Mouse (Mus musculus) neural tube, embryonic 13.5 days (tissue): ENCODE results near the gene Pdk4. TPM values are rescaled to one million over a fixed set of nuclear protein-coding genes. Genes with fewer than 3 reads are reported as not detected.

ENCODE experiments used
- ATAC-seq: fragments of 200-750 bp; cut with Nextera tagmentation; 2 replicates; pipeline ENCODE4 v1.8.0; 2017; ENCODE audit warnings: low read depth, mild to moderate bottlenecking, moderate TSS enrichment, moderate library complexity
- H3K27ac ChIP-seq: fragments of 300-500 bp; sonication (generic); replicated peaks from 2 replicates; pipeline ENCODE4 v1.5.1; 2015; ENCODE audit warnings: moderate library complexity, mild to moderate bottlenecking, inconsistent platforms
- H3K27me3 ChIP-seq: fragments of 300-500 bp; sonication (generic); 2 replicates; pipeline ENCODE4 v1.6.1; 2015; ENCODE audit warnings: mild to moderate bottlenecking, inconsistent platforms
- H3K36me3 ChIP-seq: fragments of 300-500 bp; sonication (generic); 2 replicates; pipeline ENCODE4 v1.6.1; 2015; ENCODE audit warnings: mild to moderate bottlenecking, inconsistent platforms
- H3K4me1 ChIP-seq: fragments of 300-500 bp; sonication (generic); replicated peaks from 2 replicates; pipeline ENCODE4 v1.6.1; 2015; ENCODE audit warnings: inconsistent platforms
- H3K4me2 ChIP-seq: fragments of 300-500 bp; sonication (generic); 2 replicates; pipeline ENCODE4 v1.6.1; 2015; ENCODE audit warnings: inconsistent platforms, mild to moderate bottlenecking, moderate library complexity
- H3K4me3 ChIP-seq: fragments of 300-500 bp; sonication (generic); 2 replicates; pipeline ENCODE4 v1.5.1; 2015; ENCODE audit warnings: mild to moderate bottlenecking, inconsistent platforms
- H3K9ac ChIP-seq: fragments of 300-500 bp; sonication (generic); 2 replicates; pipeline ENCODE4 v1.6.1; 2015; ENCODE audit warnings: moderate library complexity, mild to moderate bottlenecking, inconsistent platforms
- H3K9me3 ChIP-seq: fragments of 300-500 bp; sonication (generic); 2 replicates; pipeline ENCODE4 v1.6.1; 2016; ENCODE audit warnings: inconsistent platforms
- WGBS: fragments of 180-500 bp; shearing (Covaris S2); methylation state at CpG from one replicate; pipeline ENCODE4 v1.1.7; 2015; 5-methylcytosine and 5-hydroxymethylcytosine counted together
- polyA plus RNA-seq: library from polyadenylated mRNA; unstranded; fragments of >200 nt; fragmentation: Nextera tagmentation; extraction: Ambion mirVana; gene quantifications from 2 replicates; pipeline ENCODE4 v1.2.1, GENCODE M21; 2015

Gene Pdk4
- polyA plus RNA-seq, 1 experiment from 2014 or later: 1.4 TPM

DNA sequence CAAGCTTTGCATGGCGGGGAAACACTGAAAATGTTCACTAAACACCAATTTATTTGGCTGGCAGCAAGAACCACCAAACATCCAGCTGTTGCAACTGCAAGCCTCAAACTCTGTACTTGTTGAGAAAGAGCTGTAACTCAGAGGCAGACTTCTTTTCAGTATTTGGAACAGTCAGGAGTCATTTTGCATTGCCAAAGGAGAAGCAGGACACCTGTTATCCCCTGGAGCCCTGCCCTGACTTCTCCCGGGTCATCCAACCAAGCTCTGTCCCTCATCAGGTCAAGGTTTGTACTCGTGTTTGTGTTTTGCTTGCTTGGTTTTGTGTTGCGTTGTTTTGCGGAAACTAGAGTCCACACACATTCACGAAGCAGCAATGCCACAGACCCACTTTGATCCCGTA lies 11.1 kb downstream of the Pdk4 start:
- no peak for ATAC-seq
- WGBS: 93% methylated on average over 7 of the region's 7 CpGs
- no peak overlapping the region for H3K27ac ChIP-seq

DNA sequence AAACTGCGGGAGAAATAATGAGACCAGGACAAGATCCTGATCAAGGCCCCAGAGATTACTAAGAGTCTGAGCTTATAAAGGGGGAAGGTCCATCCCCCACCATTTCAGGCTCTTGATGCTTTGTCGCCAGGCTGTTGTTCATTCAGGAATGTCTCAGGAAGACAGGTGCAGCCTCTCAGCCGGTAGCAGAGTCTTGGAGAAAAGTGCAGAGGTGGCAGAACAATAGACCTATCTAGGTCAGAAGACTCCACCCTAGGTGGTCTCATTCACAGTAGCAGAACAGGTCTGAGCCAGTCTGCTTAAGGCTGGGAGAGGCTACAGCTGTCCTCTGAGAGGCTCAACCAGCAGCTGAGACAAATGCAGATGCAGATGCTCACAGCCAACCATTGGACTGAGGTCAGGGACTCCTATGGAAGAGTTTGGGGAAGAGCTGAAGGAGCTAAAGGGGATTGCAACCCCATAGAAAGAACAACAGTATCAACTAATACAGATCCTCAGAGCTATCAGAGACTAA lies 13.8 kb downstream of the Pdk4 start:
- Histone ChIP-seq H3K36me3 (no peaks in the 10 kb centered on the region), H3K9me3 (no peaks in the 10 kb centered on the region), H3K4me1 (no peaks in the 10 kb centered on the region), H3K27me3 (no peaks in the 10 kb centered on the region), H3K4me3 (no peak overlapping the region), H3K4me2 (no peak overlapping the region), H3K27ac (no peak overlapping the region), H3K9ac (no peak overlapping the region)
- WGBS: 74% methylated on average over 3 of the region's 3 CpGs
- no peak for ATAC-seq

More for the DNA sequence above, 11.1 kb downstream of the Pdk4 start:
- Histone ChIP-seq H3K27me3 (no peaks in the 10 kb centered on the region), H3K9me3 (no peaks in the 10 kb centered on the region), H3K4me2 (no peak overlapping the region), H3K36me3 (no peaks in the 10 kb centered on the region), H3K9ac (no peak overlapping the region), H3K4me1 (no peaks in the 10 kb centered on the region), H3K4me3 (no peak overlapping the region)

DNA sequence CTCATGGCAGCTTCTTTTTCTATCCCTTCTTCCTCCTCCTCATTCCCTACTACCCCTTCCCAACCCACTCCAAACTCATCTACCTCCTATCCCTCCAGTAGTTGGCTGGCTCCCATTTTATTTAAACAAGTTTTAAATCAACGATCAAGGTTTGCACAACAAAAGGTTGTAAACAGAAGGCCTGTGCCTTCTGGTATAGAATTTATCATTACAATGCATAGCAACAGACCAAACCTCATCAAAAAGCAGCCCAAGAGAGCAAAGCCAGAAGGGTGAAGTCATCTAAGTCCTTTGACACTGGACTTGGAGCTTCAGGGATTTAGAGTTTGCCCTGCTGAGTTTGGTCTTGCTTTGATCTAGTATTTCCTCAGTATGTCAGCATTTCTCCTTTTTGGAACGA lies 15.0 kb downstream of the Pdk4 start:
- H3K27me3 ChIP-seq: no peaks in the 10 kb centered on the region
- H3K4me3 ChIP-seq: no peak overlapping the region
- no peaks in the 10 kb centered on the region for H3K4me1 ChIP-seq
- no peak overlapping the region for H3K27ac ChIP-seq
- no peaks in the 10 kb centered on the region for H3K9me3 ChIP-seq
- H3K4me2 ChIP-seq: no peak overlapping the region
- 91% methylated on average over 2 of the region's 2 CpGs for WGBS
- no peak for ATAC-seq
- no peak overlapping the region for H3K9ac ChIP-seq
- no peaks in the 10 kb centered on the region for H3K36me3 ChIP-seq

DNA sequence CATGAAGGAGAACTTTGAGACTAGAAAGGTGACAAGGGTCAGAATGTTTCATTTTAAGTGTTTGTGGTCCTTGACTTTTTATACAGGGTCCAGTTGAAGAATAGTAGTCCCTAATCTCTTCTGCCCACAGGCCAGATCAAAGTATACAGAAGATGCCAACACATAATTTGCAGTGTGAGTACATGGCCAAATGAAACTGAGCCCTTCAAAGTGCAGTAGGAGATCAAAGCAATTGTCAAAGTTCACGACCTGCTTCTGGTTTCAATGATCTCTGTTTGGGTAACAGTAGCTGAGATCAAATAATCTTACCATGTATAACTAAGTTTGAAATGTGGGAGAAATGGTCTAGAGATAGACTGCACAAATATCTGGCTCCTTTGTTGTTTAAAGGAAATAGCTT lies 22.1 kb downstream of the Pdk4 start:
- 61% methylated on average over 1 of the region's 1 CpGs for WGBS
- no peak overlapping the region for H3K4me3 ChIP-seq
- no peaks in the 10 kb centered on the region for H3K27me3 ChIP-seq
- no peaks in the 10 kb centered on the region for H3K9me3 ChIP-seq
- ATAC-seq: no peak
- no peak overlapping the region for H3K4me2 ChIP-seq
- H3K4me1 ChIP-seq: no peaks in the 10 kb centered on the region
- H3K36me3 ChIP-seq: no peaks in the 10 kb centered on the region
- no peak overlapping the region for H3K9ac ChIP-seq
- H3K27ac ChIP-seq: no peak overlapping the region

DNA sequence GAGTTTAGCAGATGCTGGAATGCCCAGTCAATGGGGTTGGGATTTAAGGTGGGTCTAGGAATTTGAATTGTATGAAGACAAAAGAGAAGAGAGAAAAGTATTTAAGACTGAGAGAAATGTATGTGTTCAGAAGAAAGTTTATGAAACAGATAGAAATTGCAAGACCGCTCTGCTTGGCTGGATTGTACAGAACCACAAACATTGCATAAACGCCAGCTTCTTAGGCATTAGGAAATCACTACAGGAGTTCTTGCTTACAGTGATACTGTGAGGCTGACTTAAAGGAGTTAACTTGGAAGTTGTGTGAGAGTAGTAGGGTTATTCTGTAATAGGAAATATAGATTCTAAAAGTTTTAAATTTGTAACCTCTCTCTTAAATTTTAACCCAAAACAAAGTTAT lies 23.4 kb downstream of the Pdk4 start:
- Histone ChIP-seq H3K36me3 (no peaks in the 10 kb centered on the region), H3K4me1 (no peaks in the 10 kb centered on the region), H3K9ac (no peak overlapping the region), H3K9me3 (no peaks in the 10 kb centered on the region), H3K4me2 (no peak overlapping the region), H3K27ac (no peak overlapping the region), H3K4me3 (no peak overlapping the region), H3K27me3 (no peaks in the 10 kb centered on the region)
- 93% methylated on average over 2 of the region's 2 CpGs for WGBS
- ATAC-seq: no peak

DNA sequence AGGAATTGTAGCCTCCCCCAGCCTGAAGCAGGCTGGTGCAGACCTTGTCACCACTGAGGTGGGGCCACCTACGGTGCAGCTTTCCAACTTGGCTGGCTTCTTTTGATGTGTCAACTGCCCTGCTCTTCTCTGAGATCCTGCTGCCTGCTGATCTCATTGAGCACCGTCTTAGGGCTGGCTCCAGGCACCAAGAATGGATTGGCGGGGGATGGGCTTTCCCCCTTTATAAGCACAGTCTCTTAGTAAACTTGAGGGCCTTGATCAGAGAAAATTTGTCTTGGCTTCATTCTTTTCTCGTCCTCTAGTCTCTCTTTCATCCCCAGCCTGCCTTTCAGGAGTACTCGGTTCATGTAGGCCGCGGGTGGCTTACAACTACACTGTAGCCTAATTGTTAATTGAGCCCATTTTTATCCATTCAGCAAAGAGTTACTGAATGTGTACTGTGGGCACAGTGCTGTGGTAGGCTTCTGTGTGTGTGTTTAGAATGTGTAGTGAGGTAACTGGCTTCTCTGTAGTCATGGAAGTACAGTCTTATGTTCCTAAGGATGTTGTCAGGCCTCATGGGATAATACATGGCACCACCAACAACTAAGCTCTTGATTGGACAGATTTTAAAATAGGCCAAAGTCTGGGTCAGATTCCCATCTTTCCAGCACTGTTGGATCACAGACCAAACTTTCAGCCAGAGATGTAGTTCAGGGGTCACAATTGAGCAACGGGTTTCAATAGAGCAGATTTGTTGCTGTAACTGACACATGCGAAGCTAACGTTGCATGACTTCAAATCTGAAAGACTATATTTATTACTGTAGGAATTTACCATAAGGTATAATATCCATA lies 25.4 kb downstream of the Pdk4 start:
- H3K9me3 ChIP-seq: no peaks in the 10 kb centered on the region
- no peak overlapping the region for H3K9ac ChIP-seq
- no peak for ATAC-seq
- H3K36me3 ChIP-seq: no peaks in the 10 kb centered on the region
- no peaks in the 10 kb centered on the region for H3K4me1 ChIP-seq
- no peak overlapping the region for H3K4me2 ChIP-seq
- H3K4me3 ChIP-seq: no peak overlapping the region
- 75% methylated on average over 10 of the region's 10 CpGs for WGBS
- H3K27ac ChIP-seq: no peak overlapping the region
- H3K27me3 ChIP-seq: no peaks in the 10 kb centered on the region

DNA sequence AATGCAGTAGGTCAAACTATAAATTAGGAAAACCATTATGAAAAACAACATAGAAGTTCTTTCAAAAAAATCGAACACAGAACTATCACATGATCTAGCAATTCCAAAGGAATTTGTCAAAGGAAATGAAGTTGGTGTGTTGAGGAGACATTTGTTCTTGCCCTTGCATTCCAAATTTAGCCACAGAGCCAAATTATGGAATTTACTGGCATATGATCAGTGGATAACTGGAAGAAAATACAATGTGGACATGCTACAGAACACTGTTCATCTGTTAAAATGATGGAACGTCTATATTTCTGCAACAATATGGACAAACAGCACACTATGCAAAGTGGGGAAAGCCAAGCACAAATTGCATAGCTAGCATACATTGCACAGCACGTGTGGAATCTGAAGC lies 40.3 kb downstream of the Pdk4 start:
- no peak for ATAC-seq
- no peak overlapping the region for H3K9ac ChIP-seq
- H3K4me2 ChIP-seq: no peak overlapping the region
- no peaks in the 10 kb centered on the region for H3K4me1 ChIP-seq
- H3K36me3 ChIP-seq: no peaks in the 10 kb centered on the region
- H3K27ac ChIP-seq: no peak overlapping the region
- no peak overlapping the region for H3K4me3 ChIP-seq
- H3K9me3 ChIP-seq: no peaks in the 10 kb centered on the region
- H3K27me3 ChIP-seq: no peaks in the 10 kb centered on the region; the same call in 1 of the 2 replicates
- 83% methylated on average over 3 of the region's 3 CpGs for WGBS

DNA sequence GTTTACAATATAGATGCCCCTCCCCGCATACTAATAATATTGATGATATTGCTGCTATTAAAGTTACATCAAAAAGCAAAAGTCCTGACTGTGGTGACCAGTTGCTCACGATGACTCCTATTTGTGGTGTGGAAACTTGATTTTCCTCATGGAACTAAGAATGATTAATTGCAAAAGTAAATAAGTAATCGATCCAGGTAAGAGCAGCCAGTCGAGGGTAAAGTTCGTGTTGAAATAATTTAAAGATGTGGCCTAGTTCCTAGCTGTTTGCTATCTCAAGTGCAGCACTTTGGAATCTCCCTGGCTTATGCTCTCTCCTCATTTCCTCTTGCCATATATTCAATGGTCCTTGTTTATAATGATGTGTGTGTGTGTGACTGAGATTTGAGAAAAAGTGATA lies 46.2 kb downstream of the Pdk4 start:
- no peak overlapping the region for H3K4me2 ChIP-seq
- no peaks in the 10 kb centered on the region for H3K27me3 ChIP-seq
- ATAC-seq: no peak
- H3K9me3 ChIP-seq: no peaks in the 10 kb centered on the region
- H3K9ac ChIP-seq: no peak overlapping the region
- H3K4me3 ChIP-seq: no peak overlapping the region
- H3K4me1 ChIP-seq: 0 out of 2 replicates have a peak, but pooled peaks cover 6% of the 10 kb centered on the region
- H3K36me3 ChIP-seq: no peaks in the 10 kb centered on the region
- no peak overlapping the region for H3K27ac ChIP-seq
- 94% methylated on average over 5 of the region's 5 CpGs for WGBS

DNA sequence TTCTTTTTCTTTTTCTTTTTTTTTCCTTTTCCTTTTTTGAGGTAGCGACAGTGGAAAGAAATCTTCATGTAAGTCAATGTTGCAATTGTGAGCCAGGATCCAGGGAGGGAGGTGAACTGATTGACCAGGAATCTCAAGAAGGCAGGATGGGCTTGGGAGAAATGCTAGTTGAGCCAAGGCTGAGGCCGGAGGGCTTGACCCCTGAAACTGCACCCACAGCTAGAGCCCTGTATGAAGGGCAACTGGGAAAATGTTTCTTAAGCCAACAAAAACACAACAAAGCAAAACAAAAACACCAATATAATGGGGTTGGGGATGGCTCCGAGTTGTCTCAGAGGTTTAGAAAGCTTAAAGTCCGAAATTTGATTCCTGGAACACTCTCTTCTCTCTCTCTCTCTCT lies 47.7 kb downstream of the Pdk4 start:
- no peaks in the 10 kb centered on the region for H3K27me3 ChIP-seq
- H3K4me1 ChIP-seq: 0 out of 2 replicates have a peak, but pooled peaks cover 6% of the 10 kb centered on the region
- H3K36me3 ChIP-seq: no peaks in the 10 kb centered on the region
- WGBS: 68% methylated on average over 4 of the region's 4 CpGs
- H3K27ac ChIP-seq: no peak overlapping the region
- H3K4me3 ChIP-seq: no peak overlapping the region
- H3K4me2 ChIP-seq: no peak overlapping the region
- no peak for ATAC-seq
- H3K9me3 ChIP-seq: no peaks in the 10 kb centered on the region
- H3K9ac ChIP-seq: no peak overlapping the region

DNA sequence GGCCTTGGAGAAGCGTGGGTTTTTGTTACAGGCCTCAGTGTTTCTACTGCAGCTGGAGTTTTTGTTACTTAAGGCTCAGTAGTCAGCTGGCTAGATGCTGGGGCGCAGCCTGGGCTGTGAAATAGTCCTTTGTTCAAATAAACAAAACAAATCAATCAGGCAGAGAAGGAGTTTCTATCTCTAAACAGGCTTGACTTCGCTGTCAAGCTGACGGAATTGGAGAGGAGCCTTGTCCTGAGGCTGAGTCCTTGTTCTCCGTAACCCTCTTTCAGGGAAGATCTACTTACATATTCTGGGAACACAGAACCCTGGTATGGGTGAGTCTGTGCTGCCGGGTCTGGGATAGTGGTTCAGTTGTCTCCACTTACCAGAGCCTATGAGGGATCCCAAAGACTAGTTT lies 48.6 kb downstream of the Pdk4 start:
- Histone ChIP-seq H3K4me2 (no peak overlapping the region), H3K36me3 (no peaks in the 10 kb centered on the region), H3K27ac (no peak overlapping the region), H3K9ac (no peak overlapping the region), H3K4me1 (peaks cover 14% of the 10 kb centered on the region; the same call in 1 of the 2 replicates), H3K4me3 (no peak overlapping the region), H3K27me3 (no peaks in the 10 kb centered on the region), H3K9me3 (no peaks in the 10 kb centered on the region)
- WGBS: 36% methylated on average over 6 of the region's 6 CpGs
- ATAC-seq: no peak

DNA sequence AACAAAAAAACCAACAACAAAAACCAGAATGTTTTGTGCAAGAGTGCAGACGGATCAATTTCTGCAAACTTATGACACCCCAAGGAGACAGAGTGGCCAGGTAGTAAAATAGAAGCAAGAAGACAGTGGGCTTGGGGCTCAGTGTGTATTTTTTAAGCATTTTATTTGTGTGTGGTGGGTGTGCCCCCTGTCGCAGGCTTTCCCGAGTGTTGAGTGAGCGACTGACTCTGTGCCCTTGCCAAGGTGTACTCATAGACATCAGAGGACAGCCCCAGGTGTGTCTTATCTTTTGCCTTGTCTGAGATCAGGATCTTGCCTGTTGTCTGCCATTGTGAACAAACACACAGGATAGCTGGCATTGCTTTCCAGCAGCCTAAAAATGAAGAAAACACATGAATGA lies 49.1 kb downstream of the Pdk4 start:
- H3K9ac ChIP-seq: no peak overlapping the region
- H3K4me1 ChIP-seq: peaks cover 17% of the 10 kb centered on the region; the same call in 1 of the 2 replicates
- H3K27me3 ChIP-seq: no peaks in the 10 kb centered on the region
- ATAC-seq: no peak
- H3K9me3 ChIP-seq: no peaks in the 10 kb centered on the region
- H3K4me3 ChIP-seq: no peak overlapping the region
- no peak overlapping the region for H3K4me2 ChIP-seq
- H3K27ac ChIP-seq: no peak overlapping the region
- 89% methylated on average over 4 of the region's 4 CpGs for WGBS
- no peaks in the 10 kb centered on the region for H3K36me3 ChIP-seq

DNA sequence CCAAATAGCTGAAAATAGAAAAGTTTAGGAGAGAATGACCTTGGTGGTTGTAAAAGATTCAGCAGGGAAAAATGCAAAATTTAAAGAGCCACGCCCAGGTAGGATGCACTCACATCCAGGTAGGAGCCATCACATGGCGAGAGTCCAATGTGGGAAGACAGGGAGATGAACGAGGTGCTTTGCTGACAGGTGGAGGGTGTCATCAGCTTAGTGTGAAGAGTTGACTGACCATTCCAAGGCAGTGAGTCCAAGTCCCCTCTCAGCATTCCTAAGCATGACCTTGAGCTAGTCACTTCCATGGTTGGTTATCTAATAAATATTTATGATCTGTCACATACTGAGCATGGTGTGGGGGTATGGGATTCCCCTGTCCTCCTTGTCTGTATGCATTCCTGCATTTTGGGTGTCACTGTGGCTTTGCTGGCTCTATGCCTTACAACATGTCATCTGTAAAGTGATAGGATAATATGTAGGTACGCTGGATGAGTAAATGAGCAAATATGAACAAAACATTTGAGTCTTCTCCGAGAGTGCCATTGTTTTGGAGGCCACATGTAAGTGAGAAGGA lies 51.7 kb downstream of the Pdk4 start:
- 93% methylated on average over 5 of the region's 5 CpGs for WGBS
- Histone ChIP-seq H3K9ac (no peak overlapping the region), H3K36me3 (no peaks in the 10 kb centered on the region)

More for the DNA sequence above, 51.7 kb downstream of the Pdk4 start:
- peaks cover 17% of the 10 kb centered on the region; the same call in 1 of the 2 replicates for H3K4me1 ChIP-seq
- H3K9me3 ChIP-seq: no peaks in the 10 kb centered on the region
- ATAC-seq: no peak
- H3K4me2 ChIP-seq: no peak overlapping the region
- H3K27me3 ChIP-seq: no peaks in the 10 kb centered on the region
- H3K27ac ChIP-seq: no peak overlapping the region
- no peak overlapping the region for H3K4me3 ChIP-seq
